Mouse (Mus musculus) neural tube, embryonic 12.5 days (tissue): Measurements from ENCODE around the gene Pet100. TPM values are rescaled to one million over a fixed set of nuclear protein-coding genes. Genes with fewer than 3 reads are reported as not detected.
A peak's percentile ranks its signal among the peaks of the same experiment; 100 is the strongest.
"Not testable (repeated sequence)": the region's sequence is repeated elsewhere in the genome, so short reads cannot be mapped to it uniquely, and the experiment has no call there.

ENCODE experiments used
- ATAC-seq: fragments of 200-750 bp; cut with Nextera tagmentation; 2 replicates; pipeline ENCODE4 v1.8.0; 2017; ENCODE audit warnings: low read depth, mild to moderate bottlenecking, moderate TSS enrichment, moderate library complexity; ENCODE audit not compliant: low FRiP score
- H3K27ac ChIP-seq: fragments of 300-500 bp; sonication (generic); 2 replicates; pipeline ENCODE4 v1.5.1; 2016
- H3K27me3 ChIP-seq: fragments of 300-500 bp; sonication (generic); replicated peaks from 2 replicates; pipeline ENCODE4 v1.6.1; 2016; ENCODE audit warnings: mild to moderate bottlenecking
- H3K36me3 ChIP-seq: fragments of 300-500 bp; sonication (generic); 2 replicates; pipeline ENCODE4 v1.6.1; 2016; ENCODE audit warnings: mild to moderate bottlenecking
- H3K4me1 ChIP-seq: fragments of 300-500 bp; sonication (generic); 2 replicates; pipeline ENCODE4 v1.6.1; 2016
- H3K4me2 ChIP-seq: fragments of 300-500 bp; sonication (generic); replicated peaks from 2 replicates; pipeline ENCODE4 v1.6.1; 2016; ENCODE audit warnings: mild to moderate bottlenecking
- H3K4me3 ChIP-seq: fragments of 300-500 bp; sonication (generic); 2 replicates; pipeline ENCODE4 v1.5.1; 2016
- H3K9ac ChIP-seq: fragments of 300-500 bp; sonication (generic); 2 replicates; pipeline ENCODE4 v1.6.1; 2016; ENCODE audit warnings: mild to moderate bottlenecking
- H3K9me3 ChIP-seq: fragments of 300-500 bp; sonication (generic); 2 replicates; pipeline ENCODE4 v1.6.1; 2016; ENCODE audit warnings: mild to moderate bottlenecking
- WGBS: fragments of 180-500 bp; shearing (Covaris S2); methylation state at CpG from one replicate; pipeline ENCODE4 v1.1.7; 2016; 5-methylcytosine and 5-hydroxymethylcytosine counted together
- polyA plus RNA-seq: library from polyadenylated mRNA; unstranded; fragments of >200 nt; fragmentation: Nextera tagmentation; extraction: Ambion mirVana; gene quantifications from 2 replicates; pipeline ENCODE4 v1.2.1, GENCODE M21; 2016

Gene Pet100
- polyA plus RNA-seq: 129 and 134 TPM in 2 replicates

DNA sequence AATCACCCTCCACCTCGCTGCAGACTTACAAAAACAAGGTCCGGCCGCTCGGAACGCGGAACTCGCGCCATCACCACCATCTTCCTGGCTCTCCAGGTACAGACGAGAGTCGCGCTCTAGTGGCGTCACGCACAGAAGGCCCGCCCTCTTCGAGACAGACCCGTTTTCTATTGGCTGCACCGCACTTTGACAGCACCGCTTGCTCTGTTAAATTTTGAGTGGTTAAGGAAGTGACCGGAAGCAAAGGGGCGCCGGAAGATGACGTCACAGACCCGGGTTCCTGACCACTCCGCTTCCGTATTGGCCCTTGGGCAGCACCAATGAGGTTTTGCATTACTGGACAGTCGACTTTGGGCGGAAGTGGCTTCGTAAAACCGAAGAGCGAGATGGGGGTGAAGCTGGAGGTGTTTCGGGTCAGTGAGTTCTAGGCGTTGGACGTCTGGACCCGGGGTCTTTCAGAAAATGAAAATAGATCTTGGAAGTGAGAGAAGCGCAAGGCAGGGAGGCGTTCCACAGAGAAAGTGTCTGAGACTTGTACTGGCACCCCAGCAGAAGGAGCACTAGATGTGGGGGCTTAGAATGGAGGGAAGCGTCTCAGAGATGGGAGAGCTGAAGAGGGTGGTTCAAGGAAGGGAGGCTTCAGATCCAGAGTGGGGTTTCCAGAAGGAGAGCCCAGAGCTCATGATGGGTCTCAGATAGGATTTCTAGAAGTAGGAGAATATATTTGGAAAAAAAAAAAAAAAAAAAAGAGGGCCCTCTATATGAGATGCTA, at the start of gene Pet100, which contains the start of gene Xab2:
Gene Pet100 (plus strand): TSS at position 350 of the 772 bp plus-strand sequence.
Gene Xab2 (minus strand): TSS at position 118 of the 772 bp plus-strand sequence.
- Histone ChIP-seq H3K4me2 (peak within 1 kb of the TSS; percentile 80), H3K36me3 (peaks cover 23% of the 10 kb centered on the region), H3K4me3 (peak within 1 kb of the TSS; percentile 82), H3K27me3 (no peaks in the 10 kb centered on the region), H3K9me3 (no peaks in the 10 kb centered on the region), H3K27ac (no peak within 1 kb of the TSS), H3K9ac (peak within 1 kb of the TSS; percentile 72), H3K4me1 (peaks cover 17% of the 10 kb centered on the region)
- ATAC-seq: peak; percentile 97
- WGBS: under 1% methylated on average over 37 of the region's 37 CpGs

DNA sequence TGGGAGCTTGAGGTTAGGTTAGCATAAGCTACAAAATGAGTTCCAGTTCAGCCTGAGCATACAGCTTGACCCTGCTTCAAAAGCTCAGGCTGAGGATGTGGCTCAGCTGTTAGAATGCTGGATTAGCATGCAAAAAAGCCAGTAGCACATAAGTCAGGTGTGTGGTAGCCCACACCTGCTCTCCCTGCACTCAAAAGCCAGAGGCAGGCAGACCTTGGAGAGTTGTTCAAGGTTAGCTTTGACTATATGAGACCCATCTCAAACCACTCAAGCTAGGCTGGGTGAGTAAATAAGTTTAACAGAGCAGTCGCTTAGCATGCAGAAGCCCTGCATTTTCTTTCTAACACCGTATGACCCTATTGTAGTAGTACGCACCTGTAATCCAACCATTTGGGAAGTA, 46.8 kb upstream of the Pet100 start:
- WGBS: 93% methylated on average over 3 of the region's 3 CpGs
- H3K27ac ChIP-seq: no peak overlapping the region
- H3K4me2 ChIP-seq: no peak overlapping the region
- ATAC-seq: no peak
- H3K9ac ChIP-seq: no peak overlapping the region
- H3K27me3 ChIP-seq: no peaks in the 10 kb centered on the region
- no peak overlapping the region for H3K4me3 ChIP-seq
- no peaks in the 10 kb centered on the region for H3K4me1 ChIP-seq
- no peaks in the 10 kb centered on the region for H3K9me3 ChIP-seq
- no peaks in the 10 kb centered on the region for H3K36me3 ChIP-seq

DNA sequence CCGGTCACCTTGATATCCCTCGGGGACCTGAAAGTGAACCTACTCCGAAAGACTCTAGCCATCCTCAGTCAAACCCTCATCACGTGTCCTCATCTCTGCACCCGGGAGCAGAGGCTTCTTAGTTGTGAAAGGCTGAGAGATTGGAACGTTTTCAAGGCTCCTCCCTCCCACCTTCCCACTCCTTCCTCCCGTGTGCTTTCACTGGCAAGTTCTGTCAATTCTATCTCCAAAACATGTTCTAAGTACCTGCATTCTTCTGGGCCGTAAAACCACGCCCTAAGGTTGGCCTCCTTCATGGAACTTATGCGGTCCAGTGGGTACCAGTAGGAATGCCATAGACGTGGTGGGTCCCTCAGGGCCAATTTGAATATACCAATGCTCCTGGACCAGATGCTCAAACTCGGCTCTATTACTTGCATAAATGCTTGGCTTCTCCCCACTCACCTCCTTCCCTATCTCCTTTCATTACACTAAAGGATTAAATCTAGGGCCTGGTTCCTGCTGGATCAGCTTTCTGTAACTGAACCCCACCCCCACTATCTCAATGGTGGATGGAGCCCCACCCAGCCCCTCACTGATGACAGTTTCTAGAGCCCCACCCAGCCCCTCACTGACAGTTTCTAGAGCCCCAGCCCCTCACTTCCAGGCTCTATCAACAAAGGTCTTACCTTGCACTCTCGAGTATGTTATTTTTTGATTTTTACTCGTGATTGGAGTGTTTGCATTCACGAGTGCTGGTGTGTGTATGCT, 45.0 kb upstream of the Pet100 start:
- Histone ChIP-seq H3K4me2 (no peak overlapping the region), H3K4me1 (no peaks in the 10 kb centered on the region), H3K9ac (no peak overlapping the region), H3K27ac (no peak overlapping the region), H3K4me3 (no peak overlapping the region), H3K36me3 (no peaks in the 10 kb centered on the region), H3K27me3 (no peaks in the 10 kb centered on the region), H3K9me3 (no peaks in the 10 kb centered on the region)
- 81% methylated on average over 15 of the region's 15 CpGs for WGBS
- ATAC-seq: no peak

DNA sequence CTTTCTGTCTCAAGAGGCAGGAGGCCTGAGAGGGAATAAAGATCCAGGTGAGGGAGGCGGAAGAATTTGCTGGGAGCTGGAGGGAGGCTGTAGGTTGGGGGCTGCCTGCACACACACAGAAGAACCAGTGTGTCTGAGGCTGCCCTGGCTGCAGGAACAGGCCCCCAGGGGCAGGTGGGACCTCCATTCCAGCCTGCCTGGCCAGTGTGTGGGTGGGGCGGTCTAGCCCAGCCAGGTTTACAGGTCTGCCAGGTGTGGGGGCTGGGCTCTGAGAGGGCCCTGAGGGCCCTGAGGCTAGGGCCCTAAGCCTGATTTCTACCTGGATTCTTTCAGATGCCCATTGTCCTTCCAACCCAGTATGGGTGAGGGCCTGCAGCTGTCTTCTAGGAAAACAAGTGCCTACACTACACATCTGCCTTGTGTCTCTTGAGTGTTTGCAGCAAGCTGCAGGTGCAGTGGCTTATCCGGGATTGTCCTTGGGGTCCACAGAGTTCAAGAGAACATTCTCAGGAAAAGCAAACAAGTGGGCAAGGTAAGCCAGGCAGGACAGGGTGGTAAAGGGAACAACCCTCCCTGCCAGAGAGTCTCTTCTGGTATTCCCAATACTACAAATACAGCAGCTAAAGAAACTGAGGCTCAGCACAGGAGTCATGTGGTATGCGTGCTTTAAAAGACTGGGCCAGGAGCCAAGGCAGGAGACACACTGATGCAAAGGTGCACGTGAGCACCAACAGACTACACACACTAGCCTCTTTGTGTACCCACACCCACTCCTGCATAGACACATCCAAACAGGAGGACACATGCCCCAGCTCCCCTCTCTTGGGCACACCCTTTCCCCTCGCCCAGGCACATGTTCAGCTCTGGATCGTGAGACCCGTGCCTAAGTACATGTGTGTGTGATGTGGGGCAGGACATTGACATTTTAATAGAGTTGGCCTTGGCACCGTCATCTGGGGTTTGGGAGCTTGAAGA, 41.7 kb upstream of the Pet100 start:
- Histone ChIP-seq H3K4me2 (no peak overlapping the region), H3K36me3 (no peaks in the 10 kb centered on the region), H3K4me1 (no peaks in the 10 kb centered on the region), H3K27me3 (no peaks in the 10 kb centered on the region), H3K27ac (no peak overlapping the region), H3K9ac (no peak overlapping the region), H3K9me3 (no peaks in the 10 kb centered on the region), H3K4me3 (no peak overlapping the region)
- WGBS: 88% methylated on average over 9 of the region's 9 CpGs
- ATAC-seq: no peak

DNA sequence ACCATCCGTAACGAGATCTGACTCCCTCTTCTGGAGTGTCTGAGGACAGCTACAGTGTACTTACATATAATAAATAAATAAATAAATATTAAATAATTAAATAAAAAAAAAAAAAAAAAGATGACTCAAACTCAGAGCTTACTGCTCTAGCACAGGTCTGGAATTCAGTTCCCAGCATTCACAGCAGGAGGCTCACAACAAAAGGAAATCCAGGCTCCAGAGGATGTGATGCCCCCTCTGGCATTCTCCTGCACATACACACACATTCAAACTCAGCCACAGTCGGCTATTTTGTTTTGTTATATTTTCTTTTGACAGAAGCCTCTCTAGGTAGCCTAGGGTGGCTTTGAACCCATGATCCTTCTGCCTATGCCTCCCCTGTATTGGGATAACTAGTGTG, 39.4 kb upstream of the Pet100 start:
- H3K4me2 ChIP-seq, H3K27me3 ChIP-seq, ATAC-seq, H3K9me3 ChIP-seq, H3K4me1 ChIP-seq, H3K36me3 ChIP-seq, H3K27ac ChIP-seq, H3K4me3 ChIP-seq, H3K9ac ChIP-seq: not testable (repeated sequence)
- 83% methylated on average over 3 of the region's 3 CpGs for WGBS

DNA sequence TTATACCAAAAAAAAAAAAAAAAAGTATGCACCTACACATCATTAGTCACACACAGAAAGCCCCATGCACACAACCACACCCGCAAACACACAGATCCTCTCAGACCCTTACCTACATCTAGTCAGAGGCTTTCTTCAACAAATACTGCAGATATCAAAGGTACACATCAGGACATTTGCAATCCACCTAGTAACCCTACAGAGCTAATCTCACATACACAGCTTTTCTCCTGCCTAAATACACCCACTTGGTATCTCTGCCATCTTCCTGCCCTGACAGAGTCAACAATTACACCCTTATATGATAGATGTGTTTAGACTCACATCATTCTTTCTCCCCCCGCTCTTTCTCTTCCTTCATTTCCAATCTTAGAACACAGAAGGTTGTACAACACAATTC, 34.9 kb upstream of the Pet100 start:
- Histone ChIP-seq H3K9me3 (no peaks in the 10 kb centered on the region), H3K4me3 (no peak overlapping the region), H3K9ac (no peak overlapping the region), H3K36me3 (no peaks in the 10 kb centered on the region), H3K4me1 (no peaks in the 10 kb centered on the region), H3K27ac (no peak overlapping the region), H3K4me2 (no peak overlapping the region), H3K27me3 (no peaks in the 10 kb centered on the region)
- ATAC-seq: no peak
- WGBS: 94% methylated on average over 2 of the region's 2 CpGs

DNA sequence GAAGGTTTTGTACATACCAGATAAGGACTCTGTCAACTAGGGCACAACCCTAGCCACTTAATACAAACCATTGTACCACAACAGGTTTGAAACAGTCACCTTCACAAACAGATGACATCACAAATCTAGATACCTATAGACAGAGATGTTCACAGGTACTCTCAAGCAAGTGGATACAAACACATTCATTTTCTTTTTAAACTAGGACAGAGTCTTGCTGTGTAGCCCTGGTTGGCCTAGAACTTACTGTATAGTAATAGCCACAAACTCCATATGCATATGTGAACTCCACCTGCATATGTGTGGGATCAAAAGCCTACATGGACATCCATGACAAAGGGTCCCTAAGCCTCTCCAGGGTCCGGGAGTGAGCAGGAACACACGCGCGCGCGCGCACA, 34.4 kb upstream of the Pet100 start, which contains the start of gene Camsap3:
Gene Camsap3 (plus strand): TSS at position 301 of the 398 bp plus-strand sequence.
- H3K4me3 ChIP-seq: peak within 1 kb of the TSS; percentile 82
- peak within 1 kb of the TSS; percentile 90 for H3K4me2 ChIP-seq
- H3K27me3 ChIP-seq: no peaks in the 10 kb centered on the region
- peak within 1 kb of the TSS; percentile 82 for H3K9ac ChIP-seq
- WGBS: 5% methylated on average over 7 of the region's 7 CpGs
- no peaks in the 10 kb centered on the region for H3K9me3 ChIP-seq
- no peaks in the 10 kb centered on the region for H3K36me3 ChIP-seq
- no peaks in the 10 kb centered on the region for H3K4me1 ChIP-seq
- peak within 1 kb of the TSS; percentile 53; the same call in 1 of the 2 replicates for H3K27ac ChIP-seq
- no peak; the same call in 1 of the 2 replicates for ATAC-seq

DNA sequence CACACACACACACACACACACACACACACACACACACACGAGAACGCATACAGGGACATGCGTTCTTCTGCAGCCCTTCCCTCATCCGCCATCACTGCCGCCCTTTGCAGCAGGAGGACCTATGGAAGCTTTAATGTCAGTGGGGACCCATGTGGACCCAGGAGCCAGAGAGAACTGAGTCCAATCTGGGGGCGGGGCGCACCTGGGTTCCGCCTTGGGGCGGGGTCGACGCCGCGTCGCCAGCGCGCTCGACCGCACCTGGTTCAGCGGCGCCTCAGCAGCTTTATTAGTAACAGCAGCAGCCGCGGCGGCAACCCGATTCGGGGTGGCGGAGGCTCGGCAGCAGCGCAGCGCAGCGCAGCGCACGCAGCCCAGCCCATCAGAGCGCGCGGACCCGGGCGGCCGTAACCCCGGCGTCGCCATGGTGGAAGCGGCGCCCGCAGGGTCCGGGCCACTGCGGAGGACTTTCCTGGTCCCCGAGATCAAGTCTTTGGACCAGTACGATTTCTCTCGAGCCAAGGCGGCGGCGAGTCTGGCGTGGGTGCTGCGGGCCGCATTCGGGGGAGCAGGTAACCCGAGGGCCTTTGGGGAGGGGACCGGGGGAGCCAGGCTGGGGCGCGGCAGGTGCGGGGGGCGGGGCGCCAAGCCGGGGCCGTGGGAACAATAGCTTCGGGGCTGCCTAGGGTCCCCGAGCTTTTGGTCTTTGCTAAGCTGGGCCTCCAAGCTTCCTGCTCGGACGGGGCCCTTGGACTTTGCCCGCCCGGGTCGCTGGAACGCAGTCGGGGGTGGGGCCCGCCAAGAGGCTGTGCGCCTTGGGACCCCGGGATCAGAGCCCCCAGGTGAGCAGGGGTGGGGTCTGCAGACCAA, 33.7 kb upstream of the Pet100 start:
- Histone ChIP-seq H3K36me3 (no peaks in the 10 kb centered on the region), H3K27me3 (no peaks in the 10 kb centered on the region), H3K4me3 (peak overlapping the region; percentile 82), H3K27ac (peak overlapping the region; percentile 53; the same call in 1 of the 2 replicates), H3K9me3 (no peaks in the 10 kb centered on the region), H3K9ac (peak overlapping the region; percentile 82), H3K4me2 (peak overlapping the region; percentile 90), H3K4me1 (no peaks in the 10 kb centered on the region)
- WGBS: under 1% methylated on average over 77 of the region's 77 CpGs
- ATAC-seq: peak; percentile 78

DNA sequence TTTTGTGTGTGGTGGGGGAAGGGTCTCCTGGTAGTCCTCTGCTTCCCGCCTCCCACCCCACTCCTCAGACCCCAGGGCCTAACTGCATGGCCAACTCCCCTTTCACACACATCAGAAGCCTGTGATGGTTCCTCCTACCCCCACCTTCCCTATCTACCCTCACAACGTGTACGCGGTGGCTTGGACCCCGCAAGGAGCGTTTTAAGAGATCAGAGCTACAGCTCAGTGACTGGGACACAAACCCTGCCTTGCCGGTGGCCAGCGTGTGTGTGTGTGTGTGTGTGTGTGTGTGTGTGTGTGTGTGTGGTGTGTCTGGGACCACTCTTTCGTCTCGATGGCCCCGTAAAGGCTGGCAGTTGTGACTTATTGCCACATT, 33.1 kb upstream of the Pet100 start:
- H3K4me2 ChIP-seq: peak overlapping the region; percentile 90
- no peaks in the 10 kb centered on the region for H3K9me3 ChIP-seq
- WGBS: 3% methylated on average over 11 of the region's 11 CpGs
- H3K4me1 ChIP-seq: no peaks in the 10 kb centered on the region
- H3K9ac ChIP-seq: peak overlapping the region; percentile 82
- H3K27ac ChIP-seq: no peak overlapping the region
- no peaks in the 10 kb centered on the region for H3K36me3 ChIP-seq
- no peaks in the 10 kb centered on the region for H3K27me3 ChIP-seq
- peak; percentile 82 for ATAC-seq
- H3K4me3 ChIP-seq: peak overlapping the region; percentile 82

DNA sequence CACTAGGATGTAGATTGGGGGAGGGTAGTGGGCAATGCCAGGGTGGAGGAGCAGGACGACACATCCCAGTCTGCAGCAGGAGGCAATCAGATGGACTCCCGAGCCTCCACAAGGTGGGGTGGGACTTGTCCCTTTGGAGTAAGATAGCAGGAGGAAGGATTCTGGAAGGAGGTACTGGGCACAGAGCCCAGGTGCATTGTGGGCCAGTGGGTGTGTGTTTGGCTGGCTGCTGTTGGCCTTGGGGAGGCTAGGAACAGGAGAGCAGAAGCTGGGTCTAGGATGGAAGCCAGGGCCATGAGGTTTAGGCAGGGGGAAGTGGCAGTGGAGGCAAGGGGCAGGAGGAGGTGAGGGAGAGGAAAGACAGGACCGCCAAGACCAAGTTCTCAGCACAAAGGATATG, 27.9 kb upstream of the Pet100 start:
- H3K4me3 ChIP-seq: no peak overlapping the region
- H3K9ac ChIP-seq: no peak overlapping the region
- H3K27ac ChIP-seq: no peak overlapping the region
- WGBS: 77% methylated on average over 3 of the region's 3 CpGs
- no peaks in the 10 kb centered on the region for H3K36me3 ChIP-seq
- ATAC-seq: no peak
- no peaks in the 10 kb centered on the region for H3K9me3 ChIP-seq
- H3K4me1 ChIP-seq: no peaks in the 10 kb centered on the region
- H3K27me3 ChIP-seq: no peaks in the 10 kb centered on the region
- no peak overlapping the region for H3K4me2 ChIP-seq

DNA sequence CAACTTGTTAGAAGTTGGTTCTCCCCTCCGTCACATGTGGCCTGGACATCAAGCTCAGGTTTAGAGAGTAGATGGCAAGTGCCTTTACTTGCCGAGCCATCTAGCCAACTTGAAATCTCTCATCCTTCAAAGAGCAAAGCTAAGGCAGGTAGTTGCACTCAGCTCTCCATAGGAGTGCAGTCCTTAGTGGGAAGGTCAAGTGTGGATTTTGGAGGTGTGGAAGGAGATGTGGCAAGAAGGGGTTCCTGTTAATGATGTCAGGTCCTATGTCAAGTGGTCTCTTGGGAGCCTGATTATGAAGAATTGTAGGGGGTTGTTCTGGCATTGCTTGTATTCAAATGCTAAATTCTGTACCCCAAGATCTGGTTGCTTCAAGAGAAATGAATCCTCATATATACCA, 26.9 kb upstream of the Pet100 start:
- Histone ChIP-seq H3K4me2 (no peak overlapping the region), H3K27ac (no peak overlapping the region), H3K9ac (no peak overlapping the region), H3K27me3 (no peaks in the 10 kb centered on the region), H3K4me1 (no peaks in the 10 kb centered on the region), H3K36me3 (peaks cover 5% of the 10 kb centered on the region; the same call in 1 of the 2 replicates), H3K4me3 (no peak overlapping the region), H3K9me3 (no peaks in the 10 kb centered on the region)
- WGBS: 87% methylated on average over 2 of the region's 2 CpGs
- no peak for ATAC-seq
